Mouse (Mus musculus) limb, embryonic 10.5 days (tissue): ENCODE results near the gene Uvrag. TPM values are rescaled to one million over a fixed set of nuclear protein-coding genes. Genes with fewer than 3 reads are reported as not detected.

Experiments
- DNase-seq: peaks from one replicate; pipeline ENCODE4 v3.0.0-alpha.2; 2017; ENCODE audit warnings: low spot score
- H3K27ac ChIP-seq: fragments of 300-500 bp; sonication (generic); 2 replicates; pipeline ENCODE4 v1.5.1; 2016; ENCODE audit warnings: mild to moderate bottlenecking
- H3K27me3 ChIP-seq: fragments of 300-500 bp; sonication (generic); 2 replicates; pipeline ENCODE4 v1.6.1; 2016; ENCODE audit warnings: low read depth, mild to moderate bottlenecking; ENCODE audit not compliant: poor library complexity, severe bottlenecking
- H3K36me3 ChIP-seq: fragments of 300-500 bp; sonication (generic); 2 replicates; pipeline ENCODE4 v1.6.1; 2016; ENCODE audit warnings: mild to moderate bottlenecking, moderate library complexity
- H3K4me1 ChIP-seq: fragments of 300-500 bp; sonication (generic); 2 replicates; pipeline ENCODE4 v1.6.1; 2016
- H3K4me3 ChIP-seq: fragments of 300-500 bp; sonication (generic); 2 replicates; pipeline ENCODE4 v1.5.1; 2016; ENCODE audit warnings: mild to moderate bottlenecking, moderate library complexity
- H3K9me3 ChIP-seq: fragments of 300-500 bp; sonication (generic); replicated peaks from 2 replicates; pipeline ENCODE4 v1.6.1; 2016; ENCODE audit warnings: mild to moderate bottlenecking
- WGBS: fragments of 180-500 bp; shearing (Covaris S2); methylation state at CpG from one replicate; pipeline ENCODE4 v1.1.7; 2016; 5-methylcytosine and 5-hydroxymethylcytosine counted together
- polyA plus RNA-seq: library from polyadenylated mRNA; unstranded; fragments of >200 nt; fragmentation: Nextera tagmentation; extraction: Ambion mirVana; gene quantifications from 2 replicates; pipeline ENCODE4 v1.2.1, GENCODE M21; 2016

Gene Uvrag
- polyA plus RNA-seq, 1 experiment from 2014 or later: 12.0 TPM

DNA sequence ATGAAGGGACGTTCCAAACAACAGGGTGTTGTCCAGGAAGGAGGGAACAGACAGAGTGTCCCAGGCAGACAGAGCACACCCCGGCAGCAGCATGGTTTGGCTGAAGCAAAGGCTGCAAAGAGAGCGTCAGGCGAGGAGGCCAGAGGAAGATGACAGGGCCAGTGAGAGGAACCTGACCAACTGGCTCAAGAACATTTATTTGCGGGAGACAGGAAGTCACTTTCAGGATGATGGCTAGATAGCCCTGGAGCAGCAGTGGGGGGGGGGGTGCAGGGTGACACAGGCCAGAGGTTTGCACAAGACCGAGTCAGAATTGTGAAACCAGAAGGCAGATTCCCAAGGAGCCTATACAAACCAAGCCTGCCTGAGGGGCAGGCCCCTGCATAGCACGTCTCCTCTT, 5.1 kb upstream of the Uvrag start:
- 57% methylated on average over 7 of the region's 7 CpGs for WGBS
- H3K4me3 ChIP-seq: no peak overlapping the region
- no peak overlapping the region for H3K27ac ChIP-seq
- H3K9me3 ChIP-seq: no peaks in the 10 kb centered on the region
- H3K4me1 ChIP-seq: peaks cover 30% of the 10 kb centered on the region
- no peaks in the 10 kb centered on the region for H3K27me3 ChIP-seq
- H3K36me3 ChIP-seq: no peaks in the 10 kb centered on the region
- DNase-seq: peak; percentile 27

DNA sequence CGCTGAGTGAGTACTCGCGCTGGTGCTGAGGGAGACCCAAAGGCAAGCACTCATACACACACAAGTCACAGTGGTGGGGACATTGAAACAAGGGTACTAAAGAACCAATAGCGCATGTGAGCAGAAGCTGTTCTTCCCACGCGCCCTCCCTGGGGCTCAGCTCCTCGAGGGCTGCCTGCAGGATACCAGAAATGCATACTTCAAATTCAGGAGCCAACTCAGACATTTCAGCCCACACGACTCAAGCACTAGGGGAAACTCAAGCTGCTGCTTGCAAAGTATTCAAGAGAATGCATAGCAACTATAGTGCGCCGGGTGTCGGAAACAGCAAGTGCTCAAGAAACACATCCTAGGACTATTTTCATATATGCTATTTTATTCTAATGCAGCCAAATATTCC, 3.7 kb upstream of the Uvrag start:
- Histone ChIP-seq H3K4me3 (no peak overlapping the region), H3K27me3 (no peaks in the 10 kb centered on the region), H3K9me3 (no peaks in the 10 kb centered on the region), H3K4me1 (peaks cover 36% of the 10 kb centered on the region), H3K27ac (no peak overlapping the region; the same call in 1 of the 2 replicates), H3K36me3 (no peaks in the 10 kb centered on the region)
- 79% methylated on average over 11 of the region's 11 CpGs for WGBS
- no peak for DNase-seq

DNA sequence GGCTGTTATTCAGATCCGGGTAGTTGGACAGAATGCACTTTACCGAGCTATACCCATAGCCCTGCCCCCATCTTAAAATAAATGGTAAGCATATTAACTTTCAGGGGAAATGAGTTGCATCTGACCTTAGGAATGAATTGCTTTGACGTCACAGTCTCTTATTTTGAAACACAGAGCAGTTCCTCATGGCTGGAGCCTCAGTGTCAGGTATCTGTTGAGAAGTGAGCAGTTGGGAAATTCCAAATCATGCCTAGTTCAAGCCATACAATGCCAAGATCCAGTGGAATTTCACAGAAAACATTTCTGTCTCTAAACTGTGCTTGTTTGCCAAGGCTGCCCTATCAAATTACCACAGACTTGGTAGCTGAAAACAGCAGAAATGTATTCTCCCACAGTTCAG, 2.3 kb upstream of the Uvrag start:
- H3K27ac ChIP-seq: no peak overlapping the region

DNA sequence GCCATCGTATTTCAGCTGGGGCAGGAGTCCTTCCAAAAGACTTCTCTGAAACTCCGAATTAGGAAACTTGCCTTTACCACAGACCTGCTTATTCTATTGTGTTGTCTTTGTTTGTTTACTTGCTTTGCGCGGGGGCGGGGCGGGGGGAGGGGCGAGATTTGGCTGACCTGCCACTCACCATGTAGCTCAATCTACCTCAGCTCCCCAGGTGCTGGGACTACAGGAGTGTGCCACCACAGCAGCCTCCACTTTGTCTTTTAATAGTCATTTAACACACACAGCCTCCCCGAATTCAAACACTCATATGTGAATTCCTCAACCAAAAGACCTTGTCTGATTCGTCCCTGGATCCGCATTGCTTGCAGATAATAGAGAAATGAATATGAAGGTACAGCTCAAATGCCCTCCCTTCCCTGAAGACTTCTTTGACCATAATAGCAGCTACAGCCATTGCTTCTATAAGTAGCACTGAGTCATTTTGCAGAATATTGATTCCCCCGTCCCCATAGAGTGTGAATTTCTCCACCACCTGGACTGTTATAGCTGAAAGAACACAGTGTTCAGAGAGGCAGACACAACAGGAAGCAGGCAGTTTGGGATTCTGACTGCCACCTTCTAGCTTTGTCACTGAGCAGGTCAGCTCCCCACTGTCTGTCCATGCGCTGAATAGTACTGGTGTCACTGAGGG, 1.1 kb upstream of the Uvrag start:
- WGBS: 32% methylated on average over 12 of the region's 12 CpGs
- Histone ChIP-seq H3K27ac (peak overlapping the region; percentile 61), H3K4me3 (peak overlapping the region; percentile 81), H3K27me3 (no peaks in the 10 kb centered on the region), H3K9me3 (no peaks in the 10 kb centered on the region), H3K4me1 (peaks cover 38% of the 10 kb centered on the region), H3K36me3 (no peaks in the 10 kb centered on the region)
- DNase-seq: no peak

More for the DNA sequence above, 2.3 kb upstream of the Uvrag start:
- Histone ChIP-seq H3K4me3 (no peak overlapping the region), H3K36me3 (no peaks in the 10 kb centered on the region), H3K9me3 (no peaks in the 10 kb centered on the region), H3K27me3 (no peaks in the 10 kb centered on the region), H3K4me1 (peaks cover 43% of the 10 kb centered on the region)
- whole genome bisulfite sequencing: 76% methylated on average over 3 of the region's 3 CpGs
- no peak for DNase-seq

DNA sequence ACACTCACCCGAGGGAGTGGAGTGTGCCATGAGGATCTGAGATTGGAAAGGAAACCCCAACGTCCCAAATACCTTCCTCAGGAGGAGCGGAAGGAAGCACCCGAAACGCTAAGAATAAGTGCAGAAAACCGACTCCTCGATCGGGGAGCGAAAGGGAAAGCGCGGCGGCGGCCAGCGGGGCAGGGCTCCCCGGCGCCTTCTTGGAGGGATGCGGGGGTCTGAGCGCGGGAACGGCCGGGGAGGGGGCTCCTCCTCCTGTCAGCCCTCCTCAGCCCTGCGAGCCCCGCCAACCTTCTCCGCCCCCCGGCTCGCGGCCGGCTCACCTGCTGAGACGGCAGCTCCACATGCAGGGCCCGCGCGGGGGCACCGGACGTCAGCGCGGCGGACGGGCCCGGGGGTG, 430 bp downstream of the Uvrag start:
- H3K4me3 ChIP-seq: peak overlapping the region; percentile 81
- peaks cover 28% of the 10 kb centered on the region for H3K4me1 ChIP-seq
- H3K27ac ChIP-seq: peak overlapping the region; percentile 84
- 1% methylated on average over 39 of the region's 39 CpGs for WGBS
- peaks cover 3% of the 10 kb centered on the region; the same call in 1 of the 2 replicates for H3K36me3 ChIP-seq
- no peaks in the 10 kb centered on the region for H3K9me3 ChIP-seq
- DNase-seq: no peak
- no peaks in the 10 kb centered on the region for H3K27me3 ChIP-seq

DNA sequence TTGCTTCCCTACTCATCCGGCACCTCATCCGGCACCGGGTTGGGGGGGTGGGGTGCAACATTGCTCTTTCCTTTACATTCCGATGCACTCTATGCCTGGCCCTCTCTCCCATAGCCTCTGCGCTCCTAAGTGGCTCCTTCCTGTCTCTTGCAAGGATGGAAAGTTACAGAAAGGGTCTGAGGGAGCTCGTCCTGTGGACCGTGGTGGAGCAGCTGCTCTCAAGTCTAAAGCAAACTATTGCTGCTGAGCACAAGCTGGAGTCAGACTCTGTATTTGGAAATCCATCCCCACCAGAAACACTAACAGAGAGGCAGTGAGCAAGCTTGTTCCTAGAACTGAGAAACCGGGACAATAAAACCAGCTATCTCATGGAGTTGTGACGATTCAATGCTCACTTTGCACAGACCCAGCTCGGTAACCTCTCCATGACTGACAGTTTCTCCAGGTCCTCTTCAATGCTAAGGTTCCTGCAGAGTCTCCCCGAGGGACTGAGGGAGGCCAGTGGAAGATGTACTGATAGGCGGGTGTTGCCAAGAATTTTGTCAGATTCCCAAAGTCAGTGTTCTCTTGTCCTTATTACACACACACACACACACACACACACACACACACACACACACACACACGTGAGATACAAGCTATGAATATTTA, 975 bp downstream of the Uvrag start:
- Histone ChIP-seq H3K27ac (peak overlapping the region; percentile 84; the same call in 1 of the 2 replicates), H3K4me1 (peaks cover 23% of the 10 kb centered on the region), H3K27me3 (no peaks in the 10 kb centered on the region), H3K36me3 (peaks cover 7% of the 10 kb centered on the region; the same call in 1 of the 2 replicates), H3K9me3 (no peaks in the 10 kb centered on the region), H3K4me3 (peak overlapping the region; percentile 81)
- peak; percentile 45 for DNase-seq
- WGBS: under 1% methylated on average over 13 of the region's 13 CpGs

DNA sequence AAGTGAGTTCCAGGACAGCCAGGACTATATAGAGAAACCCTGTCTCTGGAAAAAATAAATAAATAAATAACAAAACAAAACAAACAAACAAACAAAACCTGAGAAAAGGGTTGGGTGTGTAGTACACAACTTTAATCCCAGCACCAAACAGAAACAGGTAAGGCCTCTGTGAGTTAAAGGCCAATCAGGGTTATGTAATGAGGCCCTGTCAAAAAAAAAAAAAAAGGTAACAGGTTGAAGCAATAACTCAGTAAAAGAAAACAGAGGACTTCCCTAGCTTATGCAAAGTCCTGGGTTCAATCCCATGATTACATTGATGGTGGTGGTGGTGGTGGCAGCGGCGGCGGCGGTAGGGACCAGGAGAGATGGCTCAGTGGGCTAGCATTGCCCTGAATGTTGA, 3.4 kb downstream of the Uvrag start:
- no peaks in the 10 kb centered on the region for H3K9me3 ChIP-seq
- no peaks in the 10 kb centered on the region for H3K27me3 ChIP-seq
- WGBS: 98% methylated on average over 4 of the region's 4 CpGs
- no peak overlapping the region for H3K27ac ChIP-seq
- DNase-seq: no peak
- peaks cover 23% of the 10 kb centered on the region for H3K4me1 ChIP-seq
- H3K4me3 ChIP-seq: no peak overlapping the region
- peaks cover 7% of the 10 kb centered on the region; the same call in 1 of the 2 replicates for H3K36me3 ChIP-seq

DNA sequence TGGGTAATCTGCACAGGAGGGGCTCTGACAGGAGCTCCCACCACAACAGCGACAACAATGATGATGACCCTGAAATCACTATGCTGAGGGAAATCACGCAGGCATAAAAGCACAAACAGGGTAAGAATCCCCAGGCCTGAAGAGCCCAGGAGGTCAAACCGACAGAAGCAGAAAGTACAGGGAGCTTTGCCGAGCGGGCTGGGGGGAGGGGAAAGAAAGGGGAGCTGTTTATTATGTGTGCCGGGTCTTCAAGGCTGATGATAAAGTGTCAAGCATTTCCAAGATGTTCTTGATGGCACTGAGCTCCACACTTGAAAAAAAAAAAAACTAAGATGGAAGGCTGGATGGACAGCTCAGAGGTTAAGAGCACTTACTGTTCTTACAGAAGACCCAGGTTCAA, 4.2 kb downstream of the Uvrag start:
- DNase-seq: no peak
- Histone ChIP-seq H3K4me1 (peaks cover 16% of the 10 kb centered on the region), H3K27me3 (no peaks in the 10 kb centered on the region), H3K9me3 (no peaks in the 10 kb centered on the region), H3K4me3 (no peak overlapping the region), H3K27ac (no peak overlapping the region), H3K36me3 (peaks cover 7% of the 10 kb centered on the region; the same call in 1 of the 2 replicates)
- 51% methylated on average over 6 of the region's 6 CpGs for WGBS

DNA sequence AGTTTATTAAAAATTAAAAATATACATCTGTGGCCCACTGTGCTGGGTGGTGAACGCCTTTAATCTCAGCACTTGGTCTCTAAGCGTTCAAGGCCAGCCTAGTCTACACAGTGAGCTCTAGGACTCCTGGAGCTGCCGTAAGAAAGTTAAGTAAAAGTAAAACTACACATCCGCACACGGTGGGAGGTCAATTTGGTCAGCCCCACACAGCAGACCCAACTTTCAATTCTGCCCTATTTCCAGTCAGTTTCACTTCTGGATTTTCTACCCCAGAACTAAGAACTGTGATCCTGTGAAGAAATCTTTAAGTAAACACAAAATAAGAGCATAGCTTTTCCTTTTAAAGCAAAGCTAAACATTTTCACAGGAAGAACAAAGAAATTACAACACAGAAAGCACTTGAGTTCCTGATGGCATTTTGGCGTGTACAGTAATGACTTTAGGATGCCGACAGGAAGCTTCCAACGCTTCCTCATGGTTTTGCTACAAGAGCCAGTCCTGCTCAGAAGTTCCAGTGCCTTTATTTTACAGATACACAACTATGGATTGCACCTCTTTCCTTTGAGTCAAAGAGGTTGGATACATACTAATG, 7.0 kb downstream of the Uvrag start:
- Histone ChIP-seq H3K4me3 (no peak overlapping the region), H3K9me3 (no peaks in the 10 kb centered on the region), H3K36me3 (peaks cover 7% of the 10 kb centered on the region; the same call in 1 of the 2 replicates), H3K27me3 (no peaks in the 10 kb centered on the region), H3K4me1 (peaks cover 9% of the 10 kb centered on the region), H3K27ac (no peak overlapping the region)
- DNase-seq: no peak
- 90% methylated on average over 8 of the region's 8 CpGs for WGBS

DNA sequence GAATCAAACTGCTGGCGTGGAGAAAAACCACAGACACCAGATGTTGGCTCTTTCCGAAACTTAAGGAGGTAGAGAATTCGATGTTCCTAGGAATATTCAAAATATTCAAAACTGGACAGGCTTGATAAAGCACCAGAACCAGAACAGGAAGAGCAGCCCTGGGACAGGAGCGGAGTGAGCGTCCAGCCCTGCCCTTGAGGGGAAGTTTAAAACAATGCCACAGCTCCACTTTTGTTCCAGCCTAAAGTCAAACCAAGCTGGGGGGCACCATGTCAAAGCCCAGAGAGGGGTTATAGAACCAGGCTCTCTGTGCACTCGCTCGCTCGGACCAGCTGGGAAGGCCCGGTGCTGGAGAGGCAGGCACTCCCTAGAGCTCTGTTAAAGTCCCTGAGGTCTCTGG, 8.3 kb downstream of the Uvrag start:
- H3K9me3 ChIP-seq: no peaks in the 10 kb centered on the region
- H3K36me3 ChIP-seq: peaks cover 7% of the 10 kb centered on the region; the same call in 1 of the 2 replicates
- H3K4me3 ChIP-seq: no peak overlapping the region
- no peak for DNase-seq
- 88% methylated on average over 9 of the region's 9 CpGs for WGBS
- no peak overlapping the region for H3K27ac ChIP-seq
- no peaks in the 10 kb centered on the region for H3K27me3 ChIP-seq
- peaks cover 22% of the 10 kb centered on the region for H3K4me1 ChIP-seq

DNA sequence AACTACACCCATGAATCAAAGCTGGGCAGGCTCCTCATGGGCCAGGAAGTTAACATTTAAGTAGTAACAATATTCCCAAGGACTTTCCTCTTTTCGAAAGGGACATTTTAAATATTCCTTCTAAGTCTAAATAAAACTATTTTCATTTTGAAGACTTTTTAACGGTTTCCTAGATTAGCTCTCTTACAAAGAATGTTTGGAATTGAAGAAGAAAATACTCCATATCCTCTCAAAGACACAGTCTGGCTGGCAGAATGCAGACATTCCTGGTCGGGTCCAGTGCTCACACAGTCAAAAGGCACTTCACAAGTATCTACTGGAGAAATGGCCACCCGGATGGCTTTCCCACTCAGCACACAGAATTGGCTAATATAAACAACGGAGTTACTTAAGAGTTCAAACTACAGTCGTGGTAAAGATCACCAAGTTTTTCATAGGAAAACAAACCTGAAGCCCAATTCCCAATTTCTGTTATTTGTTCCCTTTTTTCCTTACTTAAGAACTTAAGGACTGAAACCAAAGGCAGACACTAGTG, 9.1 kb downstream of the Uvrag start:
- no peaks in the 10 kb centered on the region for H3K27me3 ChIP-seq
- no peak overlapping the region for H3K4me3 ChIP-seq
- 82% methylated on average over 6 of the region's 6 CpGs for WGBS
- H3K4me1 ChIP-seq: peaks cover 29% of the 10 kb centered on the region
- no peak overlapping the region for H3K27ac ChIP-seq
- no peak for DNase-seq
- H3K36me3 ChIP-seq: peaks cover 7% of the 10 kb centered on the region; the same call in 1 of the 2 replicates
- H3K9me3 ChIP-seq: no peaks in the 10 kb centered on the region

DNA sequence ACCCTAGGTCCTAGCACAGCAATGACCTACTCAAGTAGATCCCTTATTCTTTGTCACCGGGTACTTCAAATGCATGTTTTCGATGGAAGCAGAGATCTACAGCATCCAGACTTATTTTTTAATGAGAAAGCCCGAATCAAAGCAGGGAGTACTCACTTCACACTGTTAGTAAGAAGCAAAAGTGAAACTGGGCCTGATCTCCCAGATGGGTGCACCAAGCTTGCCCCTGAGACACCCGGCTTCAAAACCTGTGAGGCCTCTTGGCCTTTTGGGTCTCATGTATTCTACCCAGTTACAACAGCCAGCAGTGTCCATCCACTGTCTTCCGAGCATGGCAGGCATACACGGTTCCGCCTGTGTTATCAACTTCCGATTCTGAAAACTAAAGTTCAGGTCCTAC, 12.0 kb downstream of the Uvrag start:
- Histone ChIP-seq H3K4me1 (peaks cover 38% of the 10 kb centered on the region), H3K4me3 (no peak overlapping the region), H3K9me3 (no peaks in the 10 kb centered on the region; the same call in 1 of the 2 replicates), H3K36me3 (peaks cover 14% of the 10 kb centered on the region; the same call in 1 of the 2 replicates), H3K27me3 (no peaks in the 10 kb centered on the region), H3K27ac (peak overlapping the region; percentile 87; the same call in 1 of the 2 replicates)
- no peak for DNase-seq
- WGBS: 93% methylated on average over 8 of the region's 8 CpGs
